Mouse (Mus musculus) kidney, adult 11 months (tissue): Measurements from ENCODE around the gene Soga3.

ENCODE experiments used
- DNase-seq: peaks from one replicate; pipeline ENCODE4 v3.0.0; 2022

The Soga3 gene

GRCm38 (mm10) chr10:29211453-29211852 is 67.8 kb downstream of the Soga3 start, which contains the start of gene 9330159F19Rik:
Gene 9330159F19Rik, plus strand, starts transcription at chr10:29211606.
- no peak for DNase-seq

DNA sequence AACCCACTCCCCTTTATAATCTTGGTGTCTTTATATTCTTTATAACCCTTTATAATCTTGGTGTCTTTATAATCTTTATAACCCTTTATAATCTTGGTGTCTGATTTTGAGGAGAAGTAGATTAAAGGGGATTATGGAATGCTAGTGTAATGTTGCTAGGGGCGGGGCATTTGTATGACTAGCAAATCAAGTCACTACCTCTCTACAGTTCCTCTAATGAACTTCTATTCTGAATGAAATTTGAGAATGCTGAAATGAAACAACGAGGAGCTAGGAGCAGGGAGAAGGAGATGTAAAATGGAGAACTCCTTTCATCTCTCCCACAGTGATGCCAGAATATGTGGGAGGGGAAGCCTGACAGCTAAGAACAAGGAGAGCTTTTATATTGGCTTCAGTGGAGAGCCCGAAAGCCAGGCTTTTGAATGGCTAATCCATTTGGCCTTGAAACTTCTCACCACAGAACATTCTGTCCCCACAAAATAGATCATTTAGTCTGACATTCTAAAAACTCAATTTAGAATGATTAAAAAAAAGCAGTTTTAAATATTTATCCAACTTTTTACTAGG is 70.0 kb downstream of the Soga3 start:
- DNase-seq = no peak

GRCm38 (mm10) chr10:29216957-29217356 is 73.3 kb downstream of the Soga3 start:
- no peak for DNase-seq

DNA sequence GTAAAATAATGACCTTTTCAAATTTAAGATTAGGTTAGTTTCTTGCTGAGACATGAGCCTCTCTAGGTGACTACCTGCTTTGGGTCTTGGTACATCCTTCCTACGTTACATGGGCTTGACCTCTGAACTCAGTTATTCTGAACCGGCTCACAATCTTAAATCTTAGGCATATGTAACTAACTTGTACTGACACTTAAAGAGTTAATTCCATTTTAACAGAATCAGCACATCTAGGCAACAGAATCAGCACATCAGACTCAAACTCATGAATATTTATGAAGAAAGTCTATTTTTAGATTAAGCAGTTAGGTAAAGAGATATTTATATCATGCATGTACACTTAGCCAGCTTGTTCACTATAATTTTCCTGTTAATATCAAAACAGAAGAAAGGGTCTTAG is 73.8 kb downstream of the Soga3 start:
- no peak for DNase-seq

DNA sequence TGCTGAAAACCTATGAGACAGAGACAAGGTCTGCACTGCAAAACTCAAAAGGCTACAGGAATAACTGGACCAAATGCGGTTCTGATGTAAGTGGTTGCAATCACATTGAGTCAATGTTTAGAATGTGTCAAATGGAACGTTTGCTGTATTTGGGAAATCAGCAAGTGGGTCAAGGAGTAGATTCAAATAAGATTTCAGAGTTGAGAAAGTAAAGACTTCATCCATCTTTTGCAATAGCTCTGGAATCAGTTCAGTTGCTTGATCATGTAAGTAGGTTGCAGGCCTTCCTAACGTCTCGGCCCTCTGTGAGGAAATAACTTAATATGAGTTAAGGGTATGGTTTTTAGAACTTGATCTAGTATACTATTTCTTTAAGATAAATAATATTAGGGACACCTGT is 81.7 kb downstream of the Soga3 start:
- no peak for DNase-seq

DNA sequence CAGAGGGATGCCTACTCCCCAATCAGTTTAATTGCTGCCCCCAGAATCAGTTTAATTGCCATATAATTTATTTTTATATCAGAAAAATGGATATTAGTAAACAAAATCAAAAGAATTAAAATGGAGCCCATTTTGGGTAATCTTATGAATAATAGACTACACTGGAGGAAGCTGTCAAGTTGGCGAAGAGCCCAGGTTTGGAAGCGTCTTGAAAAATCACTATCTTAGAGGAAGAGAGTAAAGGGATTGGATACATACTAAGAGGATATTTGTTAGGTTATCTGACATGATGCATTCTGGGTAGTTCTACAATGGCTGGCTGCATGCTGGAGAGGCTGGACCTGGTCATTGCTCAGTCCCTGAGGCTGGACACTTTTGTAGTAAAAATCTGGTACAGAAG is 87.6 kb downstream of the Soga3 start:
- DNase-seq = no peak
